Mouse (Mus musculus) hindbrain, embryonic 16.5 days (tissue): ENCODE measurements at regions not wholly inside any gene's neighbourhood (a gene's known extent, or its start where the extent isn't known, plus 50 kb on each side); places are given as distances from the start of the nearest gene placed in this dataset.

Source experiments
- ATAC-seq: fragments of 200-750 bp; cut with Nextera tagmentation; 2 replicates; pipeline ENCODE4 v1.8.0; 2017; ENCODE audit warnings: moderate TSS enrichment, moderate library complexity
- H3K27ac ChIP-seq: fragments of 300-500 bp; sonication (generic); 2 replicates; pipeline ENCODE4 v1.5.1; 2014; ENCODE audit warnings: low read depth, mild to moderate bottlenecking, control low read depth, low read length, moderate library complexity
- H3K27me3 ChIP-seq: fragments of 300-500 bp; sonication (generic); replicated peaks from 2 replicates; pipeline ENCODE4 v1.6.1; 2014; ENCODE audit warnings: low read length; ENCODE audit not compliant: control insufficient read depth, insufficient read depth
- H3K36me3 ChIP-seq: fragments of 300-500 bp; sonication (generic); 2 replicates; pipeline ENCODE4 v1.6.1; 2014; ENCODE audit warnings: mild to moderate bottlenecking, low read length, moderate library complexity, mixed read lengths; ENCODE audit not compliant: control insufficient read depth, insufficient read depth
- H3K4me1 ChIP-seq: fragments of 300-500 bp; sonication (generic); 2 replicates; pipeline ENCODE4 v1.6.1; 2014; ENCODE audit warnings: low read depth, low read length; ENCODE audit not compliant: control insufficient read depth, insufficient read depth
- H3K4me2 ChIP-seq: fragments of 300-500 bp; sonication (generic); 2 replicates; pipeline ENCODE4 v1.6.1; 2014; ENCODE audit warnings: mild to moderate bottlenecking, low read length, control low read depth, moderate library complexity
- H3K4me3 ChIP-seq: fragments of 300-500 bp; sonication (generic); 2 replicates; pipeline ENCODE4 v1.5.1; 2014; ENCODE audit warnings: mild to moderate bottlenecking, low read length, control low read depth, moderate library complexity
- H3K9ac ChIP-seq: fragments of 300-500 bp; sonication (generic); 2 replicates; pipeline ENCODE4 v1.6.1; 2014; ENCODE audit warnings: low read depth, mild to moderate bottlenecking, control low read depth, low read length, moderate library complexity
- H3K9me3 ChIP-seq: fragments of 300-500 bp; sonication (generic); 2 replicates; pipeline ENCODE4 v1.6.1; 2014; ENCODE audit warnings: mild to moderate bottlenecking, low read length, moderate library complexity; ENCODE audit not compliant: control insufficient read depth
- WGBS: fragments of 180-500 bp; shearing (Covaris S2); extraction: QIAGEN DNeasy Blood & Tissue Kit; methylation state at CpG from one replicate; pipeline ENCODE4 v1.1.7; 2014; 5-methylcytosine and 5-hydroxymethylcytosine counted together

GRCm38 (mm10) chr1:148823146-148823545, 1137.9 kb downstream of the Pla2g4a start:
- no peak for ATAC-seq
- no peak overlapping the region for H3K9ac ChIP-seq
- H3K27ac ChIP-seq = no peak overlapping the region
- no peak overlapping the region for H3K4me3 ChIP-seq
- H3K4me2 ChIP-seq = no peak overlapping the region
- H3K36me3 ChIP-seq = no peaks in the 10 kb centered on the region
- H3K9me3 ChIP-seq = no peaks in the 10 kb centered on the region
- no peaks in the 10 kb centered on the region for H3K4me1 ChIP-seq
- H3K27me3 ChIP-seq = no peaks in the 10 kb centered on the region
- WGBS = 43% methylated on average over 3 of the region's 3 CpGs

GRCm38 (mm10) chr1:148808707-148809106, 1152.4 kb downstream of the Pla2g4a start:
- H3K27me3 ChIP-seq = no peaks in the 10 kb centered on the region
- no peak overlapping the region for H3K27ac ChIP-seq
- H3K4me3 ChIP-seq = no peak overlapping the region
- no peak overlapping the region for H3K4me2 ChIP-seq
- no peak overlapping the region for H3K9ac ChIP-seq
- H3K4me1 ChIP-seq = no peaks in the 10 kb centered on the region
- no peaks in the 10 kb centered on the region for H3K9me3 ChIP-seq
- no peak for ATAC-seq
- H3K36me3 ChIP-seq = no peaks in the 10 kb centered on the region

- Histone ChIP-seq H3K36me3 (no peaks in the 10 kb centered on the region), H3K27ac (no peak overlapping the region), H3K9ac (no peak overlapping the region), H3K27me3 (no peaks in the 10 kb centered on the region), H3K9me3 (no peaks in the 10 kb centered on the region), H3K4me2 (no peak overlapping the region), H3K4me1 (no peaks in the 10 kb centered on the region), H3K4me3 (no peak overlapping the region)
- no peak for ATAC-seq
Measured at GRCm38 (mm10) chr1:148797110-148797509, 1164.0 kb downstream of the Pla2g4a start.

DNA sequence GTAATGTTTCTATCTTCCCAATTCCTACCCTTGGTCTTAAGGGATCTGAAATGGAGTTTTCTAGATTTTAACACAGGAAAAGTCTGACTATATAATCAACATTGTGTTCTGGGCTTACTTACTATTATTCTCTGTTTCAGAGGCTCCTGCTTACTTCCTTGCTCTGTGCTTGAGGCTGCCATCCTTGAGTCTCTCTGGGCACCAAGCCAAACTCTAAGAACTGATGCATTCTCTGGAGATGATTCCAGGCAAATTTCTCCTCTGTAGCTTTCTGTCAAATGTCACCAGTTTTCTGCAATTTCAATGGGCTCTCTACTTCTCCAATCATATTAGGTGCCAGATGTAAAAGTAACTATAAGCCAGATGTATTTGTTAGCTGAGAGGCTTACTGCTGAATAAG, 1210.3 kb downstream of the Pla2g4a start:
- no peaks in the 10 kb centered on the region for H3K4me1 ChIP-seq
- no peak for ATAC-seq

GRCm38 (mm10) chr1:148722106-148722505, 1239.0 kb downstream of the Pla2g4a start:
- H3K4me3 ChIP-seq = no peak overlapping the region
- H3K9ac ChIP-seq = no peak overlapping the region
- no peaks in the 10 kb centered on the region for H3K9me3 ChIP-seq
- ATAC-seq = no peak
- no peaks in the 10 kb centered on the region for H3K36me3 ChIP-seq
- H3K27ac ChIP-seq = no peak overlapping the region
- 39% methylated on average over 1 of the region's 1 CpGs for WGBS
- no peaks in the 10 kb centered on the region for H3K4me1 ChIP-seq
- H3K4me2 ChIP-seq = no peak overlapping the region
- H3K27me3 ChIP-seq = no peaks in the 10 kb centered on the region

More for the DNA sequence above, 1210.3 kb downstream of the Pla2g4a start:
- Histone ChIP-seq H3K4me3 (no peak overlapping the region), H3K27me3 (no peaks in the 10 kb centered on the region), H3K4me2 (no peak overlapping the region), H3K36me3 (no peaks in the 10 kb centered on the region), H3K27ac (no peak overlapping the region), H3K9me3 (no peaks in the 10 kb centered on the region), H3K9ac (no peak overlapping the region)

DNA sequence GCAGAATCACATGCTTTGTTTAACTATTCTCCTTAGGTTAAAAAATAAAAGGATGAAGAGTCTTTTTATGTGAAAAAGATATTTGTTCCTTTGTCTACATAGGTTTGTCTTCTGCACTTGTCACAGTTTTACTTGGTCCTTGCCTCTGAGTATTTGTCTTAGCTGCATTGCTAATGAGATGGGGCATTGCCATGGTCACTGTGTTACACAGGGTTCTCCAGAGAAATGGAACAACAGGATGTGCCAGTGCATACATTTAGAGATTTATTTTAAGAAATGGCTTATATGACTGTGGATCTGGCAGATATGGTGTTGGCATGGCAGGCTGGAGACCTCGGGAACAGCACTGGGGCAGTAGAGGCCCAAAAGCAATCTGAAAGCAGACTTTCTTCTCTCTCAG, 1239.7 kb downstream of the Pla2g4a start:
- Histone ChIP-seq H3K9me3 (no peaks in the 10 kb centered on the region), H3K4me1 (no peaks in the 10 kb centered on the region), H3K4me2 (no peak overlapping the region), H3K4me3 (no peak overlapping the region), H3K27ac (no peak overlapping the region), H3K36me3 (no peaks in the 10 kb centered on the region), H3K9ac (no peak overlapping the region), H3K27me3 (no peaks in the 10 kb centered on the region)
- no peak for ATAC-seq
- 69% methylated on average over 1 of the region's 1 CpGs for WGBS

DNA sequence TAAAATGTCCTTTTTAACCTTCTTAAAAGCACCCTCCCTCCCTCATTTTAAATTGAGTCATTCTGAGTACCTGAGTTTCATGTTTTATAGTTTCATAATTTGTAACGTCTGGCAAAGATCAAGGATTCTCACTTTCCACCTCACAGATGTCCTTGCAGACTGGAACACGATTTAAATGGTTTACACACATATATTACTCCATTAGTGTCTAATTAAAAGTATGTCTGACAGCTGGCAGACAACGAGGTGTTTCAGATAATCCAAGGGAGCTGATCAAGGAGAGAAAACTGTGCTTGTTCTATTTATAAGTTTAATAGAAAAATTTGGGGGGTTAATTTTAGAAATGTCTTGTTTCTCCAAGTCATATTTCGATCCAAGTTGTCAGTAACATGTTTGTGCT, 1240.1 kb downstream of the Pla2g4a start:
- H3K4me2 ChIP-seq = no peak overlapping the region

GRCm38 (mm10) chr1:148708084-148708483, 1253.0 kb downstream of the Pla2g4a start:
- no peak overlapping the region for H3K4me2 ChIP-seq
- H3K4me3 ChIP-seq = no peak overlapping the region
- no peaks in the 10 kb centered on the region for H3K27me3 ChIP-seq
- no peak for ATAC-seq
- no peaks in the 10 kb centered on the region for H3K9me3 ChIP-seq
- no peak overlapping the region for H3K27ac ChIP-seq
- H3K4me1 ChIP-seq = no peaks in the 10 kb centered on the region
- H3K36me3 ChIP-seq = no peaks in the 10 kb centered on the region
- no peak overlapping the region for H3K9ac ChIP-seq

More for the DNA sequence above, 1240.1 kb downstream of the Pla2g4a start:
- 47% methylated on average over 4 of the region's 4 CpGs for WGBS
- Histone ChIP-seq H3K9ac (no peak overlapping the region), H3K9me3 (no peaks in the 10 kb centered on the region), H3K4me3 (no peak overlapping the region), H3K4me1 (no peaks in the 10 kb centered on the region), H3K27me3 (no peaks in the 10 kb centered on the region), H3K27ac (no peak overlapping the region), H3K36me3 (no peaks in the 10 kb centered on the region)
- ATAC-seq = no peak

GRCm38 (mm10) chr1:148707657-148708056, 1253.4 kb downstream of the Pla2g4a start:
- Histone ChIP-seq H3K27ac (no peak overlapping the region), H3K9me3 (no peaks in the 10 kb centered on the region), H3K4me1 (no peaks in the 10 kb centered on the region), H3K4me3 (no peak overlapping the region), H3K4me2 (no peak overlapping the region), H3K9ac (no peak overlapping the region), H3K36me3 (no peaks in the 10 kb centered on the region), H3K27me3 (no peaks in the 10 kb centered on the region)
- ATAC-seq = no peak

- no peak overlapping the region for H3K27ac ChIP-seq
- no peaks in the 10 kb centered on the region for H3K36me3 ChIP-seq
- H3K9me3 ChIP-seq = no peaks in the 10 kb centered on the region
- WGBS = 60% methylated on average over 5 of the region's 5 CpGs
- ATAC-seq = no peak
- H3K4me3 ChIP-seq = no peak overlapping the region
- H3K9ac ChIP-seq = no peak overlapping the region
- no peak overlapping the region for H3K4me2 ChIP-seq
- no peaks in the 10 kb centered on the region for H3K4me1 ChIP-seq
- no peaks in the 10 kb centered on the region for H3K27me3 ChIP-seq
Measured at GRCm38 (mm10) chr1:148706271-148706807, 1254.8 kb downstream of the Pla2g4a start.
